Mouse (Mus musculus) intestine, embryonic 14.5 days (tissue): ENCODE measurements at regions not wholly inside any gene's neighbourhood (a gene's known extent, or its start where the extent isn't known, plus 50 kb on each side); places are given as distances from the start of the nearest gene placed in this dataset.

ENCODE experiments used
- ATAC-seq: fragments of 200-750 bp; cut with Nextera tagmentation; replicated peaks from 2 replicates; pipeline ENCODE4 v1.8.0; 2017; ENCODE audit warnings: low read depth, moderate number of reproducible peaks, moderate TSS enrichment, moderate library complexity; ENCODE audit not compliant: low FRiP score, low TSS enrichment
- DNase-seq: peaks from one replicate; pipeline ENCODE4 v3.0.0-alpha.2; 2018; ENCODE audit warnings: low spot score
- H3K27ac ChIP-seq: fragments of 300-500 bp; sonication (generic); 2 replicates; pipeline ENCODE4 v1.5.1; 2014; ENCODE audit warnings: low read depth, mild to moderate bottlenecking, control low read depth
- H3K27me3 ChIP-seq: fragments of 300-500 bp; sonication (generic); replicated peaks from 2 replicates; pipeline ENCODE4 v1.6.1; 2014; ENCODE audit warnings: low read length, control low read depth; ENCODE audit not compliant: control insufficient read depth, insufficient read depth
- H3K36me3 ChIP-seq: fragments of 300-500 bp; sonication (generic); 2 replicates; pipeline ENCODE4 v1.6.1; 2014; ENCODE audit warnings: low read length, control low read depth; ENCODE audit not compliant: control insufficient read depth, insufficient read depth
- H3K4me1 ChIP-seq: fragments of 300-500 bp; sonication (generic); replicated peaks from 2 replicates; pipeline ENCODE4 v1.6.1; 2014; ENCODE audit warnings: low read length, control low read depth, mixed read lengths; ENCODE audit not compliant: control insufficient read depth, insufficient read depth
- H3K4me2 ChIP-seq: fragments of 300-500 bp; sonication (generic); 2 replicates; pipeline ENCODE4 v1.6.1; 2014; ENCODE audit warnings: low read length
- H3K4me3 ChIP-seq: fragments of 300-500 bp; sonication (generic); 2 replicates; pipeline ENCODE4 v1.5.1; 2014; ENCODE audit warnings: low read depth, low read length, control low read depth, mixed read lengths
- H3K9ac ChIP-seq: fragments of 300-500 bp; sonication (generic); 2 replicates; pipeline ENCODE4 v1.6.1; 2014; ENCODE audit warnings: mild to moderate bottlenecking, low read length
- H3K9me3 ChIP-seq: fragments of 300-500 bp; sonication (generic); 2 replicates; pipeline ENCODE4 v1.6.1; 2016; ENCODE audit warnings: low read length, control low read depth; ENCODE audit not compliant: control insufficient read depth
- WGBS: fragments of 180-500 bp; shearing (Covaris S2); extraction: QIAGEN DNeasy Blood & Tissue Kit; methylation state at CpG from one replicate; pipeline ENCODE4 v1.1.7; 2014; 5-methylcytosine and 5-hydroxymethylcytosine counted together

GRCm38 (mm10) chr13:111940275-111940674 is 131.5 kb upstream of the Map3k1 start:
- no peak for DNase-seq
- no peak overlapping the region for H3K4me2 ChIP-seq
- 91% methylated on average over 4 of the region's 4 CpGs for WGBS
- ATAC-seq, result no peak
- no peak overlapping the region for H3K9ac ChIP-seq
- H3K4me3 ChIP-seq, result no peak overlapping the region
- H3K9me3 ChIP-seq, result no peaks in the 10 kb centered on the region
- H3K27me3 ChIP-seq, result no peaks in the 10 kb centered on the region
- H3K36me3 ChIP-seq, result no peaks in the 10 kb centered on the region
- peaks cover 16% of the 10 kb centered on the region; the same call in 1 of the 2 replicates for H3K4me1 ChIP-seq
- H3K27ac ChIP-seq, result no peak overlapping the region

GRCm38 (mm10) chr13:111940796-111941513 is 132.2 kb upstream of the Map3k1 start:
- WGBS, result 57% methylated on average over 6 of the region's 6 CpGs
- no peak overlapping the region for H3K27ac ChIP-seq
- H3K4me3 ChIP-seq, result no peak overlapping the region
- peaks cover 16% of the 10 kb centered on the region; the same call in 1 of the 2 replicates for H3K4me1 ChIP-seq
- ATAC-seq (no peak), DNase-seq (no peak)
- H3K9ac ChIP-seq, result no peak overlapping the region
- no peaks in the 10 kb centered on the region for H3K27me3 ChIP-seq
- no peaks in the 10 kb centered on the region for H3K9me3 ChIP-seq
- H3K36me3 ChIP-seq, result no peaks in the 10 kb centered on the region
- H3K4me2 ChIP-seq, result no peak overlapping the region

GRCm38 (mm10) chr13:111941946-111942345 is 133.2 kb upstream of the Map3k1 start:
- Histone ChIP-seq H3K9ac (no peak overlapping the region), H3K27me3 (no peaks in the 10 kb centered on the region), H3K4me3 (no peak overlapping the region), H3K36me3 (no peaks in the 10 kb centered on the region), H3K27ac (no peak overlapping the region), H3K4me1 (peaks cover 12% of the 10 kb centered on the region; the same call in 1 of the 2 replicates), H3K4me2 (no peak overlapping the region), H3K9me3 (no peaks in the 10 kb centered on the region)
- WGBS, result 85% methylated on average over 4 of the region's 4 CpGs
- ATAC-seq (no peak), DNase-seq (no peak)

GRCm38 (mm10) chr13:111943392-111944088 is 134.7 kb upstream of the Map3k1 start:
- Histone ChIP-seq H3K27me3 (no peaks in the 10 kb centered on the region), H3K9ac (no peak overlapping the region), H3K4me2 (no peak overlapping the region), H3K4me3 (no peak overlapping the region), H3K9me3 (no peaks in the 10 kb centered on the region), H3K27ac (peak overlapping the region; percentile 47), H3K36me3 (no peaks in the 10 kb centered on the region), H3K4me1 (peaks cover 12% of the 10 kb centered on the region; the same call in 1 of the 2 replicates)
- 57% methylated on average over 15 of the region's 15 CpGs for WGBS
- ATAC-seq, result 0 out of 2 replicates have a peak, but pooled peaks have one; percentile 32
- DNase-seq, result peak; percentile 55

- H3K4me3 ChIP-seq, result no peak overlapping the region
- H3K9ac ChIP-seq, result no peak overlapping the region
- H3K9me3 ChIP-seq, result no peaks in the 10 kb centered on the region
- no peak overlapping the region for H3K4me2 ChIP-seq
- H3K36me3 ChIP-seq, result no peaks in the 10 kb centered on the region
- peak overlapping the region; percentile 47; the same call in 1 of the 2 replicates for H3K27ac ChIP-seq
- DNase-seq, result no peak
- H3K27me3 ChIP-seq, result no peaks in the 10 kb centered on the region
- peak; percentile 20; the same call in 1 of the 2 replicates for ATAC-seq
- 22% methylated on average over 5 of the region's 5 CpGs for WGBS
- peaks cover 12% of the 10 kb centered on the region; the same call in 1 of the 2 replicates for H3K4me1 ChIP-seq
Measured at GRCm38 (mm10) chr13:111944089-111944406, 135.3 kb upstream of the Map3k1 start.

GRCm38 (mm10) chr13:111946271-111946670 is 137.5 kb upstream of the Map3k1 start:
- ATAC-seq (no peak), DNase-seq (no peak)
- WGBS, result 76% methylated on average over 4 of the region's 4 CpGs
- H3K9ac ChIP-seq, result no peak overlapping the region
- no peak overlapping the region for H3K4me2 ChIP-seq
- no peak overlapping the region for H3K4me3 ChIP-seq
- H3K9me3 ChIP-seq, result no peaks in the 10 kb centered on the region
- no peak overlapping the region for H3K27ac ChIP-seq
- H3K27me3 ChIP-seq, result no peaks in the 10 kb centered on the region
- peaks cover 8% of the 10 kb centered on the region; the same call in 1 of the 2 replicates for H3K4me1 ChIP-seq
- H3K36me3 ChIP-seq, result no peaks in the 10 kb centered on the region

- H3K27ac ChIP-seq, result no peak overlapping the region
- no peak overlapping the region for H3K4me3 ChIP-seq
- H3K9ac ChIP-seq, result no peak overlapping the region
- H3K9me3 ChIP-seq, result no peaks in the 10 kb centered on the region
- no peaks in the 10 kb centered on the region for H3K36me3 ChIP-seq
- H3K27me3 ChIP-seq, result no peaks in the 10 kb centered on the region
- peaks cover 8% of the 10 kb centered on the region; the same call in 1 of the 2 replicates for H3K4me1 ChIP-seq
- DNase-seq, result no peak
- H3K4me2 ChIP-seq, result no peak overlapping the region
- WGBS, result 78% methylated on average over 8 of the region's 8 CpGs
- no peak for ATAC-seq
Measured at GRCm38 (mm10) chr13:111946811-111947210, 138.0 kb upstream of the Map3k1 start.

- H3K27ac ChIP-seq, result no peak overlapping the region
- no peak overlapping the region for H3K4me3 ChIP-seq
- no peaks in the 10 kb centered on the region for H3K36me3 ChIP-seq
- H3K4me1 ChIP-seq, result peaks cover 8% of the 10 kb centered on the region; the same call in 1 of the 2 replicates
- H3K4me2 ChIP-seq, result no peak overlapping the region
- H3K9ac ChIP-seq, result no peak overlapping the region
- WGBS, result 75% methylated on average over 3 of the region's 3 CpGs
- no peaks in the 10 kb centered on the region for H3K9me3 ChIP-seq
- no peaks in the 10 kb centered on the region for H3K27me3 ChIP-seq
- DNase-seq (no peak), ATAC-seq (no peak)
Measured at GRCm38 (mm10) chr13:111948395-111948794, 139.6 kb upstream of the Map3k1 start.
